Mouse (Mus musculus) urinary bladder, postnatal 36 days (tissue): ENCODE measurements around the gene Malrd1.
"Not testable (repeated sequence)": the region's sequence is repeated elsewhere in the genome, so short reads cannot be mapped to it uniquely, and the experiment has no call there.

Source experiments
- DNase-seq, 2 experiments: peaks; one replicate each; pipeline ENCODE4 v3.0.0; 2022; ENCODE audit warnings: low spot score in 2 of 2, mixed read lengths in 1 of 2

Malrd1 gene

DNA sequence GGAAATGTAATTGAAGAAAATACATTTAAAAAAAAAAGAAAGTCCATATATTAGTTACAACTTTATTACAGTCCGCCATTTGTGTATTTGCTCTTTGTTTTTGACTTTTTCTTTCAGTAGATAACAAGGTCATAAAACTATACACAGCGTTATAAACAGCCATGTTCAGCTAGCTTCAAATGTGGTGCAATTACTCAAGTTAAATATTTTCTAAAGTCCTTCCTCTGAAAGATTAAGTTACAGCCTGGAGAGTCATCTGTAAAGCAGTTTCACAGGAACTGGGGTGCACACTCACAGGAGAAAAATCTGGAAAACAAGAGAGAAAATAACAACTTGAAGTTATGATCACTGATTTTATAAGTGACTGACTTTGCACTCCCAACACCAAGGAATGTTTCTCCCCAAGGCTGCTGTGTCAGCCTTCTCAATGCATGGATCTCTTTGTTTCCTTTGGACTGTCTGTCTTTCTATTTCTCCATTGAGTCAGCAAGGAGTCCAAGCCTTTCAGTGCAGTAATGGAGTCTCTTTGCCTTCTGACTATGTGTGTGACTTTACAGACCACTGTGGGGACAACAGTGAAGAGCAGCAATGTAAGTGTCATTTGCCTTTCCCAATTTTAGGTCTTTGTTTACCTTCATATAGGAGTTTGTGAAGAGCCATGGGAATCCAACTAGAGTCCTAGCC lies at the start of gene Malrd1:
Gene Malrd1, plus strand, starts transcription at position 239 of the 684 bp plus-strand sequence.
- no peak for DNase-seq

DNA sequence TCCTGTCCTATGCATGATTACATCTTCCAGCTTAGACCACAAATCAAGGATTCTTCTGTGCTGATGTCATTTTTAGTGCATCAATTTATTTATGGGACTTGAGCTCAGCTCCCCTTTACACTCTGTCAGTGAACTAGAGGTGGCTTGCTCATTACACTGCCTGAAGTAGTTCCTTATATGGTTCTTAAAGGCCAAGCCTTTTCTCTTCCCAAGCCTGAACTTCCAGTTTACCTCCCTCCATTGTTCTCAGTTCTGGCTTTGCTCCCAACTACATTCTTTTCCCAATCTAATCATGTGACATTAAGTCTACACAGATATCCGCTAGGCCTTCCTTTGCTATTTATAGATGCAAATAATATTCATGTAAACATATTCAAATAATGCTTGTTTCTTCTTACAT lies 12.4 kb downstream of the Malrd1 start:
- no peak for DNase-seq

DNA sequence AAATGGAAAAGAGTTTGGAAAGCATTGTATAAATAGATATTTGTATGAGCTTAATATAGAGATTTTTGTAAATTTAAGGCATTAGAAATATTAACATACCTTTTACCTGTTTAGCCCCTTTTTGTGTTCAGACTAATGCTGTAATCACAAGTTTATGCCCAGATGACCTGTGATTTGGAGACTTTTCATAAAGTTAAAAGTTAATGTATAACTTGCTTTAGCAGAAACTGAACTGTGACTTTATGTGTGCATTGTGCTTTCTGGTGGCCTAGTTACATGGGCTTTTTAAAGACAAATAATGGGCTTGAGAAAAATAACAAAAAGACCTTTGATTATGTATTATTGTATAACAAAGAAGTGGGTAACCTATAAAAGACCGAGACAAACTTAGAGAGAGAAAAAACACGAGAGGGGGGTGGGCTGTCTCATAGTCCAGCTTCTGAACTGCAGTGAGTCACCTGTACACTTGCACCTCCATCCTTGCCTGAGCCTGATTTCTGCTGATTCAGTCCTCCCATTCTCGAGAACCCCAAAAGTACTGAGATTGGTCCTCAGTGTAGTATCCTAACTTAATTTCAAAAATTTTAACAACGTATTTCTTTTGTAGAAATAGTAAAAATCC lies 87.2 kb downstream of the Malrd1 start:
- DNase-seq, result no peak

DNA sequence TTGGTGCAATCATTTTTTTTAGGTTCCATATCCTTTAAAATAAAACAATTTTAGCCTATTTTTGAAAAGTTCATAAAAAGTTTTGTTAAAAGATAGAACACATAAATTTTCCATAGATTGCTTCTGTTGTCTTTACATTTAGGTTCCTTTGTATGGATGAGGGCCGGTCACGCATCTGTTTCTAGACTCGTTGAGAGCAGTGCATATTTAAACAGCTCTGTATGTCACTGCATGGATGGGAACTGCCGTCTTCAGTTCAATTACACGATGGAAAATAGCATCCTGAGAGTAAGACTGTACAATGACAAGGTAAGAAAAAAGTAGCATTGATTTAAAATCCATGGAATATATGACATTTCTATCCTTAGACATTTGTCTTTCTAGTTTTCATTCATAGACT lies 87.7 kb downstream of the Malrd1 start:
- DNase-seq, result no peak

DNA sequence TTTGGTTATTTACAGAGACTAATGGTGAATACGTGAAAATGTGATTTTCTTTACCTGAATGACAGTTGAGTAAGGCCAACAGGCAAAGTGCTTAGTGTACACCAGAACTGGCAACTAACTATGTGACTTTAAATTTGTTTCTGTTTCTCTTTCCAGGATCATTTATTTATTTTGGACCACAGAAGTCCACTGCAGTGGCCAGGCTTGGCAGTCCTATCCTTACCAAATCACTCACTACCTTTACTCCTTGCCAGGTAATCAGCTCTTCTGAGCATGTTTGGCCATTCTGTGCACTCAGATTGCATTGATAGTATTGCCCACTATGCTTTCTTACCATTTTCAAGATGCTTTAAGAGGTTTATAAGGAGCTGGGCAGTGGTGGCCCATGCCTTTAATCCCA lies 109.5 kb downstream of the Malrd1 start:
- DNase-seq, result no peak

DNA sequence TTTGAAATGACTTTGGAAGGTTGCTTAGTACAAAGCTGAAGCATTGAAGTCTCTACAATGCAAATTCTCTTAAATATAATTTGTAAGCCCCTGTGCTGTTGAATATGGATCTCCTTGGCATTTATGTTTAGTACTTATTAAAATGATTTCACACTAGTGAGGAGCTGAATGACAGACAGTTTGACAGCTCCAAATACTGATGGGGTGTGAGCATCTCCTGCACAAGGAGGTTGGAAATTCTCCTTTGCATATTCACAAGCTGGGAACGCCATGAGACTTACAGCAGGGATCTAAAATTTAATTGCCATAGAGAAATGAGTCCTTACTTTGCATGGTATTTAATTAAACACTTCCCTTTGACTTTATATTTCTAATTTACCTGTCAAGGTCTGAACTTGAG lies 117.6 kb downstream of the Malrd1 start:
- no peak for DNase-seq

DNA sequence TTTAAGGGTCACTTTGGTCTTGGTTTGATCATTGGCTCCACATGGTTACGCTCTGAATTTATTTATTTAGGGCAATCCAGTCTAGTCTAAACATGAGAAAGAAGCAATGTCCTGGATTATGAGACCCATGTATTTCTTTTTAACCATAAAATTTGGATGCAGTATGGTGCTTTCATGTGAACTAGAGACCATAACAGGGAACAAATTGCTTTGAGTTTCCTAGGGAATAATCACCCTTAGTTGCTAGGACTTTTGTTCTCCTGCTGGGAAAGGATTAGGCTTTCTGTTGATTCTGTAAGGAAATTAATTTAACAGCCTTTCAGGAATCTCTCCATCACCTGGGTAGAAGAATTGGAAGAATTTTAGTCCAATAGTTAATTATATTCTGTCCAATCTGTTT lies 130.1 kb downstream of the Malrd1 start:
- DNase-seq, result no peak

DNA sequence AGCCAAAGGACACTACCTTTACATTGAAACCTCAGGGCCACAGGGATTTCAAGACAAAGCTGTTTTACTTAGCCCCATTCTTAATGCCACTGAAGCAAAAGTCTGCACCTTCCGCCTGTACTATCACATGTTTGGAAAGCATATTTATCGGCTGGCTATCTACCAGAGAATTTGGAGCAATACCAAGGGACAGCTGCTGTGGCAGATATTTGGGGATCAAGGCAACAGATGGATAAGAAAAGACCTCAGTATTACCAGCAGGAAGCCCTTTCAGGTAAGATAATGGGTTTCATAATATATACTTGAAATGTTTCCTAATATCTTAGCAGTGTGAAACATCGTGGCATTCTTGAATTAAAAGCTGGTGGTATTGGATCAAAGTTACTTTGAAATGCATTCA lies 176.7 kb downstream of the Malrd1 start:
- no peak for DNase-seq

DNA sequence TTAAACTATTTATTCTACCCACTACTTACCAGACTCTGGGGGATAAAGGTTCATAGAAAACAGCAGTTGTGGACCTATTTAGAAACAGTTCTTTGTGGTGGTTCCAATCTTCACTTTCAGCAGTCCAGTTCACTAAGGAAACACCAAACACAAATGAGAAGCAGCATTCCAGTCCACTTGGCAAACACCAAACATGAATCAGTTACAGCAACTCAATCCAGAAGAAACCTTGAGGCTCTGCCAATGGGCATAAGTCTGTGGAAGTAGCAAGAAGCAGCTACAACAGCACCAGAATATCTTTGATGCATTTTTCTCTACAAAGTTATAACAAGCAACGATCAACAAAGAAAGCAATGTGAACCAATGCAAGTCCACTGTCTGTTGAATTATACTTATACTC lies 214.7 kb downstream of the Malrd1 start:
- DNase-seq, result no peak

DNA sequence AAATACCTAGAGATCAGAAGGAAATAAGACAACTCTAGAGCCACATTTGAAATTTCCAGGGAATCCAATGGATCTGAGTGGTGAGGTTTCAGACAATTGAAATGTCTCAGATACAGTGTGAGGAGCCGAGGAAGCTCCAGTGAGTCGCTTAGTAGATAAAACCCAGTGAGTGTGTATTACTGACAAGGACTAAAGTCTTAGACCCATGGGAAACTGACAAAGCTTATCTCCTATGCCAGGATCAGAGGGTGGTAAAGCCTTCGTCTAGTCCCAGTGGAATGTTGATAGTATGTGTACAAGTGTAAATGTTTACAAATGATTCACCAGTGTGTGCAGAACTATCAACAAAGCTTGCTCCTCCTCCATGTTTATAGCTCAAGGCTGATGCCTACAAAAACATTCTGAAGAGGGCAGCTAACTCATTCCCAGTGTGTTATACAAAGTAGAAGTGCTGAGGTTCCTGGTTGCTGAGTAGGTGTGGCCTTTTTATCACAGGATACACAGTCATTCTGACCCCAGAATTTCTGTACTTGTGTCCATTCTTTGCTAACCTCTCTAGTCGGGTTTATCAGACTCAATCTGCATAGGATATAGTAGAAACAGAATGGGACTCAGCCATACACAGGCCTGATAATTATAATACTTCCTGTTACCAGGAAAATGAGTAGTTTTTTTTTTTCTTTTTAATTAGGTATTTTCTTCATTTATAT lies 218.9 kb downstream of the Malrd1 start:
- DNase-seq, result no peak

DNA sequence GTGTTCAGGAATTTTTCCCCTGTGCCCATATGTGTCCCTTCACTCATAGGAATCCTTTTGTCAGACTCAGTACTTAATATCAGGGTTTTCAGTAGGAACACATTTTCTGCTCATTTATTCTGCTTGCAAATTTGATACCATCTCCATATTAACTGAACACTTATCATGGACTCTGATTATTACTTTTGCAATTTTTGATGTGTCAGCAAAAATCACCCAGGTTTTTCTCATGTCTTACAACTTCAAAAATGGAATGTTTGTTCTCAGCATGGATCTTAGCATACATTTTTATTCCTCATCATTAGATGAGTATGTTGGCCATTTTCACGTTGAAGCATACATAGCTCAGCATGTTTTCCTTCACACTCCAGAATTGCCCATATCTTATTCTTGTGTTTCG lies 258.5 kb downstream of the Malrd1 start:
- DNase-seq, result no peak

DNA sequence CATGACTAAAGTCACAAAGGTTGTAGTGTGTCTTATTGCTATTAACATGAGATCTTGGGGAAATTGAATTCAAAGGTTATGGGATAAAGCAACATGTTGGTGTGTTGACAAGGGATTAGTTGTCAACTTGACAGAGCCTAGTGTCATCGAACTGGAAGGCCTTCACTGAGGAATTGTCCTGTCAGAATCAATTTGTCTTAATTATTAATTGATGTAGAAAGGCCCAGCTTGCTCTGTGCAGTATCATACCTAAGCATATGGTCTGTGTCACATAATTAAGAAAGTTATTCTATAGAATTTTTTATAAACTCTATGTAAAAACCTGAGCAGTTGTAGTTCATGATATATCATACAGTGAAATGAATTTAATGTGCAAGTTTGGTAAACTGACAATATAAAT lies 289.4 kb downstream of the Malrd1 start:
- no peak for DNase-seq

DNA sequence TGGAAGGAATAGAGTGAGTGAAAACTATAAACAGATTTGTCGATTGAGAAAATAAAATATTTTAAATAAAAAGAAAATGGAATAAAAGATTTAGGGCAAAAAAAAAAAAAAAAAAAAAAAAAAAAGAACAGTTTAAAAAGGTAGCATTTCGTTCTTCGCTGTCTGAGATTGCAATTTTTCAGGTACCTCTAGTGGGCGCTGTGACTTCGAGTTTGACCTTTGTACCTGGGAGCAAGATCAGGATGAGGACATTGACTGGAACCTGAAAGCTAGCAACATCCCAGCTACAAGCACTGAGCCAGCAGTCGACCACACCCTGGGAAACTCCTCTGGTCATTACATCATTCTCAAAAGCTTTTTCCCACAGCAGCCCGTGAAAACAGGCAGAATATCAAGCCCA lies 343.1 kb downstream of the Malrd1 start:
- no peak for DNase-seq

DNA sequence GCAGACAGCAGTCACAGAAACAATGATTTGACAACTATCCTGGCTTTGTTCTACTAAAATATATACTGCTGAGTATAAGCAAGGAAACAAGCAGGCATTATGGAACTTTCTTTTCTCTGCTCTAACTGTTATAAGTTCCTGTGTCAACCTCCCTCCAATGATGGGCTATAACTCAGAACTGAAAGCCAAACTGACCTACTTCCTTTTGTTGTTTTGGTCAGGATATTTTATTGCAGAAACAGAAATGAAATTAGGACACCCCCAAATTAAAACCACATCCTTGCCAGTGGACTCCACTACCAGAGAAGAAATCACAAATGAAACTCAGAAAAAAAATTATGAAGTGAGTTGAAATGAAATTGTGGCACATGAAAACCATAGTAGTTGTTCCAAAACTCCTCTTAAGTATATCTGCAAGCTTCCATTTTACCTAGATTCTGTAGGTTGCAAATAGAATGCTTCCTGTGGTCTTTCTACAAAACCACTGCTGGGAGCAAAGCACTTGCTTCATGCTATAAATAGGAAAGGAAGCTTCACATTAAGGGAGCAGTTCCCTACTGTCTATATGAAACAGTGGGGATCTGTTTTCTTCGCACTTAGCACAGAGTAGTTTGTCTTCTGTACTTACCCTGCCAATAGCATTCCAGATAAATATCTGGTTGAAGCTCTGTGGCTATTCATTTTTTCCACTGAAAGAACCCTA lies 367.3 kb downstream of the Malrd1 start:
- DNase-seq, result no peak

DNA sequence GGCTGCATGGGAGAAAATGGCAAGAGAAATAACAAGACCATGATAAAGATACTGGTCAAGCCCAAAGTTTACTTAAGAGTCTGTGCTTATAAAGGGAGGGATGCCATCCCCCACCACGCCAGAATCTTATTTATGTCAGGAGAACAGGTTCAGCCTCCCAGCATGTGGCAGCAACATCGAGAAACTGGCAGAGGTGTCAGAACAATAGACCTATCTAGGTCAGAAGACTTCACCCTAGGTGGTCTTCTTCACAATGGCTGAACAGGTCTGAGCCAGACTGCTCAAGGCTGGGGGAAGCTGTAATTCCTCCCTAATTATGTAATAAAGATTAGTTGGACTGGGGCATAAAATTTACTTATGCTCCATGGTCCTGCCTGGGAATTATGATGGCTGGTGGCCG lies 399.2 kb downstream of the Malrd1 start:
- no peak for DNase-seq

DNA sequence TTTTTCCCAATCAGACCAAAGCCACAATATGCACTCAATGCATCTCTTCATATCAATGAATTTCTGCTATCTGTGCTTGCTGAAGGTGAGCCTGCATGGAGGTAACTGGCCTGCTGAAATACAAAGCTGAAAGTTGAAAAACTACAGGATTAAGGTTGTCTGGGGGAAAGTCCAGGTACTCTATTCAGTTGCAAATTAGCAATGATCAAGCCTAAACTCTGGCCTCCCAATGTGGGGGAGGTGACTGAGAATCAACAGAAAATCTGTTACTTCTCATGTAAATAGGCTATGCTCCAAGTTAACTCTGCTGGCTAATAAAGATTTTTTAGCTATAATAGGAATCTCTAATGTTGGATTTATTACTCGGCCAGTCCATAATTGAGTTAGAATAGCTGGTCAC lies 399.8 kb downstream of the Malrd1 start:
- DNase-seq, result no peak

DNA sequence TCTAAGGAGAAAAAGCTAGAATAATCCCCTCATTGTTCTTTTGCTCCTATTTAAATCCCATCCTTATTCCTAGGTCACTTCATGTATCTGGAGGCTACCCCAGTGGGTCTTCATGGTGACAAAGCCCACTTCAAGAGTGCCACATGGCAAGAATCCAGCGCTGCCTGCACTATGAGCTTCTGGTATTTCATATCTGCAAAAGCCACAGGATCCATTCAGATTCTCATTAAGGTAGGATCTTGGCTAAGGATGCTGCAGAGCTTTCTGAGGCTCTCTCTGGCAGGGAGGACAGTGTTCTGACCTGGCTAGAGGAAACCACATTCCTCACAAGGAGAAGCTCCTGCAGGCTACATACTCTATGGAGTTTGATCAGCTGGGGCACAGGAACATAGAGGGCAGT lies 405.2 kb downstream of the Malrd1 start:
- no peak for DNase-seq

DNA sequence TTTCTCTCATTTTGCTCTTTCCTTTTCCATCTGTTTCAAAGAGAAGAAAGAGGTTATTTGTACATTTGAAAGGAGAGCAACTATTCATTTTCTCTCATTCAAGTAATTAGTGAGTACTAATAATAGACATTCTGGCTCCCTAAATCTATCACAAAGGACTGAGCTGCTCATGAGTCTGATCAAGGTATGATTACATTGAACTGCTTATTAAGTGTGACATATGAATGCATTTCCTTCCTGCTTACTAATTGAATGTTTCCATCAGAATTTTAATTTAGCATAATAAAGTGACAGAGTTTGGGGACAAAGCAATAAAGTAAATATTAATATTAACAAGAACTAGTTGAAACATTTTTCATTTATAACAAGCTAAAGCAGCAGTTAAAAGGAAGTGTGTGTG lies 405.6 kb downstream of the Malrd1 start:
- DNase-seq, result no peak

DNA sequence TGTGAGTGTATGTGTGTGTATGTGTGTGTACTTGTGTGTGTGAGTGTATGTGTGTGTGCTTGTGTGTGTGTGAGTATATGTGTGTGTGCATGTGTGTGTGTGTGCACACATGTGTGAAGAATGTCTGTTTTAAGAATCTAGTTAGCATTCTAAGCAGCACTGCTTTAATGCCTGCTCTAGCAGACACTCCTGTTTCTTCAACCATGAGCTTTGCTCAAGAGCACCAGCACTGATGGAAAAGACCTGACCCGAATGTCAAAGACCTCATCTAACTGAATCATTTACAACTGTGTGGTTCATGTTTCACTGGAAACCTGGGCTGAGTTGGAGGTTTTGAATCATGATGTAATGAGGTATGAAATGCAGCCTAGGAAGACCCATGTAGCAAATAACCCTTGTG lies 406.1 kb downstream of the Malrd1 start:
- DNase-seq, result no peak

DNA sequence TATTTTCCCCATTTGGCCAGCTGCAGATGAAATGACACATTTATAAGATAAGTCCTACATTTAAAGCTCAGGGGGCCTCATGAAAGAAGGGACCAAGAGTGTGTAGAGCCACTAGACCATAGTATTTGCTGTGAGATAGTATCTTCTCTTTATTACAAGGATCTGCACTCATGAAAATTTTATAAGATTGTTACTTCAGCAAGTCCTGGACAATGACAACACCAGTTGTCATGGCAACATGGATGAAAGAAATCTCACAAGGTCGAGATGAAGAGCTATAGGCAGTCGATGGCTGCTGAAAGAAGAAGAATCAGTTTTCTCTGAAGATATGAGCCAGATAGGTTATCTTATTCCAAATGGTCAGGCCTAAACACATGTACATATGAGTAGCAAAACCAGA lies 476.6 kb downstream of the Malrd1 start:
- no peak for DNase-seq

DNA sequence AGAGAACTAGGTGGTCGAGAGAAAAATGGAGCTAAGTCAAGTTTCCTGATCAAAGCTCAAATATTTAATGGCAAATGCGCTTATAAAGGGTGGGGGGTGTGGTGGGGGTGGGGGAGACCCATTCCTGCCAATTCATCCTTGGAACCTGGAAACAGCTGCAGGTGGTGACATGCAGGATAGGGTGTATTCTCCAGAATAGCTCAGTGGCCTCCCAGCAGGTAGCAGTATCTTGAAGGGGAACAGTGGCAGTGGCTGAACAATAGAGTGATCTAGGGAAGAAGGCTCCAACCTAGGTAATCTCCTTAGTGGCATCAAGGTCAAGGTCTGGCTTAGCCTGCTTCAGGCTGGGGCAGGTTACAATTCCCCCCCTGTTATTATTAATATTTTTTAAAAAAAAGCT lies 490.8 kb downstream of the Malrd1 start:
- not testable (repeated sequence) for DNase-seq

DNA sequence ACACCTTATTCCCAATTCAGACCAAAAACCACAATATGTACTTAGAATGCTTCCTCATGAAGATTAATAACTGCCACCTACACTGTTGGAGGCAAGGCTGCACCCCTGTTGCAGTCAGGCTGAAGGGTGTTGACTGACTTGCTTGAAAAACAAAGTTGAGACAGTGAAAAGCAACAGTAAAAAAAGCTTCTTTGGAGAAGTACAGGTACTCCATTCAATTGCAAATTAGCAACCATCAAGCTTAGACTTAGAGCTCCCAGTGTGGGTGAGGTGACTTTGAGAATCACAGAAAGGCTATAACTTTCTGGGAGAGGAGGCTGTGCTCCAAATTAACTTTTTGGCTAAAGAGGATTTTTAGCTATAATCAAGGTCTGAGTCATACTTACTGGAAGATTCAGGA lies 491.4 kb downstream of the Malrd1 start:
- not testable (repeated sequence) for DNase-seq

DNA sequence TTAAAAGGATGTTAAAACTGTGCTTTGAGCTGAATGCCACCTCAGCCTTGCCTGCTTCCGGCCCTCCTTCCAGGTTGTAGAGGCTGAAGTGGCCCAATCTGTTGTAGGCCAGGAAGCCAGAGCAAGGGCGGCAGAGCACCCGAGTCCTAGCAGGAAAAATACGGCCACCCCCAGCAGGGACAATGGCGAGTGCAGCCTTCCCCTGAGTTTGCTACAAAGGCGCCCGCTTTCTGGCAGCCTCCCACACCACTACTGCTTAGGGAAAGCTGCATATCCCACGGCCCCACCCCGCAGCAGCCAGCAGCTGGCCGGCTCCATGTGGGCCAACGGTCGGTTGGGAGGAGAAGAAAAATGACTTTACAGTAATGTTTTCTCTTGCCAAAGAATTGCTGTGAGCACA lies 503.5 kb downstream of the Malrd1 start:
- no peak for DNase-seq
